Mouse (Mus musculus): Measurements from ENCODE around the gene Abcc8. TPM values are rescaled to one million over a fixed set of nuclear protein-coding genes. Genes with fewer than 3 reads are reported as not detected.

Abcc8 gene
- total and polyA plus RNA-seq, 3 experiments = not detected

DNA sequence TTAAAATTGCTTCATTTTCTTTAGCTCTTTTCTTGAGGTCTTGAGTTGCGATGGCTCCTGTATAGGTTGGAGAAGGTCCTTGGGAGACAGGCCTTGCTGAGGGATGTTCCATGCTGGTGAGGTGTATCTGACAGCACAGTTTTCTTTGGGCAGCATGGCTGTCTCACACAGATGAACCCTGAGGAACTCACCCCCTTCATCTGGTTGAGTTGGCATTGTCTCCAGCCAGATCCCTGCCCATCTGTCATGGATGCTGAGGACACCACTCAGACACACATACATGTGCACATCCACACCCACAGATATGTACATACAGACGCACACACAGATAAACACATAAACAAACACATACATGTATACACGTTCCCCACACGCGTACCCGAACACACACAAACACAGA lies 116.5 kb downstream of the Abcc8 start:
- H3K36me3 ChIP-seq (replicated peaks in 1 of 2; ENCODE audit: control insufficient read depth in 1 of 2, insufficient read depth in 1 of 2, low read length in 1 of 2) = peaks cover 76 to 93% of the 10 kb centered on the region in 2 experiments
- TF ChIP-seq MAX (IDR thresholded peaks at IDR 0.05; ENCODE audit: low read length) (no peak), EP300 (IDR thresholded peaks at IDR 0.05; ENCODE audit: low read length) (no peak), NRF1 (IDR thresholded peaks at IDR 0.05; ENCODE audit: low read depth, low read length) (no peak), CTCF (conservative IDR thresholded peaks at IDR 0.05 in 1 of 2, IDR thresholded peaks at IDR 0.05 in 1 of 2; ENCODE audit: low read depth in 2 of 2, low read length in 2 of 2) (no peak), ZMIZ1 (IDR thresholded peaks at IDR 0.05; ENCODE audit: low read depth, low read length) (no peak), TCF12 (IDR thresholded peaks at IDR 0.05; ENCODE audit: low read depth, low read length) (no peak), PAX5 (IDR thresholded peaks at IDR 0.05; ENCODE audit: low read length) (no peak), USF1 (IDR thresholded peaks at IDR 0.05; ENCODE audit: low read depth, low read length) (no peak), ZC3H11A (IDR thresholded peaks at IDR 0.05; ENCODE audit: low read depth, low read length) (no peak), IRF4 (IDR thresholded peaks at IDR 0.05; ENCODE audit: low read depth, low read length) (no peak), SIN3A (IDR thresholded peaks at IDR 0.05; ENCODE audit: low read length) (no peak), ELF1 (IDR thresholded peaks at IDR 0.05; ENCODE audit: low read depth, low read length) (no peak)
- no peak overlapping the region for H3K4me3 ChIP-seq (replicated peaks in 1 of 3; ENCODE audit: low read depth in 2 of 3, low read length in 2 of 3, poor library complexity in 1 of 3)
- in situ Hi-C loops (cut with MboI; ENCODE audit: low pct_ligation_motif_present, low pct_unique_long_range_greater_than_20kb, low sequenced_read_pairs) = no loop called here
- DNase-seq (ENCODE audit: extremely low read depth) = no peak
- no peaks in the 10 kb centered on the region for H3K79me2 ChIP-seq (replicated peaks; ENCODE audit: control insufficient read depth, extremely low read depth, insufficient read depth, poor library complexity, severe bottlenecking)
- no peaks in the 10 kb centered on the region for H3K4me1 ChIP-seq (ENCODE audit: control insufficient read depth in 1 of 2, insufficient read depth in 2 of 2)
- no peaks in the 10 kb centered on the region for H3K27me3 ChIP-seq (replicated peaks)
- H3K9ac ChIP-seq (ENCODE audit: insufficient read depth, low read depth) = no peak overlapping the region
- no peak overlapping the region for H3K27ac ChIP-seq (ENCODE audit: insufficient read depth, low read depth)
- H3K4me2 ChIP-seq (ENCODE audit: insufficient read depth, low read depth, poor library complexity, severe bottlenecking) = no peak overlapping the region
- dilution Hi-C loops (cut with MboI; ENCODE audit: extremely low pct_ligation_motif_present, extremely low pct_unique_long_range_greater_than_20kb, low sequenced_read_pairs) = no loop called here
- no peaks in the 10 kb centered on the region for H3K9me3 ChIP-seq (replicated peaks; ENCODE audit: low read length)

DNA sequence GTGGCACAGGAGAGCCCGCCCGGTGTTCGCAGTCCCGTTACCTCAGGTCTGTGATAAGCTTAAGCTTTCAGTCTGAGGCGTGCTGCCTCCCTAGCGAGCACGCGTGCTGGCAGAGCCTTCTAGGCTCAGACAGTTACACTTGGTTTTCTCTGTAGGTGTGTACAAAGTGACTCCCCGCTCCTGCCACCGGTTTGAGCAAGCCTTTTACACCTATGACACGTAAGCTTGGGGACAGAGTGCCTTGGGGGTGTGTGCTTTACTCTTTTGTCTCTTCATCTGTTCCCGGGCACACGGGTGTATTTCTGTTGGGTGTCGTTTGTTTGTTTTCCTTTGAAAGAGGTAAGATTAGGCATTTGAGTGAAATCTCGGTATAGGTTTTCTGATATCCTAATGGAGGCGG lies 118.2 kb downstream of the Abcc8 start:
- no peak for DNase-seq (ENCODE audit: extremely low read depth)
- TF ChIP-seq NRF1 (IDR thresholded peaks at IDR 0.05; ENCODE audit: low read depth, low read length) = no peak
- no peak for TF ChIP-seq TCF12 (IDR thresholded peaks at IDR 0.05; ENCODE audit: low read depth, low read length)
- no peaks in the 10 kb centered on the region for H3K79me2 ChIP-seq (replicated peaks; ENCODE audit: control insufficient read depth, extremely low read depth, insufficient read depth, poor library complexity, severe bottlenecking)
- in situ Hi-C loops (cut with MboI; ENCODE audit: low pct_ligation_motif_present, low pct_unique_long_range_greater_than_20kb, low sequenced_read_pairs) (no loop called here), dilution Hi-C loops (cut with MboI; ENCODE audit: extremely low pct_ligation_motif_present, extremely low pct_unique_long_range_greater_than_20kb, low sequenced_read_pairs) (no loop called here)
- H3K4me2 ChIP-seq (ENCODE audit: insufficient read depth, low read depth, poor library complexity, severe bottlenecking) = no peak overlapping the region
- no peak overlapping the region for H3K9ac ChIP-seq (ENCODE audit: insufficient read depth, low read depth)
- no peak overlapping the region for H3K27ac ChIP-seq (ENCODE audit: insufficient read depth, low read depth)
- H3K27me3 ChIP-seq (replicated peaks) = no peaks in the 10 kb centered on the region
- H3K4me3 ChIP-seq (replicated peaks in 1 of 3; ENCODE audit: low read depth in 2 of 3, low read length in 2 of 3, poor library complexity in 1 of 3) = no peak overlapping the region
- no peaks in the 10 kb centered on the region for H3K4me1 ChIP-seq (ENCODE audit: control insufficient read depth in 1 of 2, insufficient read depth in 2 of 2)
- H3K9me3 ChIP-seq (replicated peaks; ENCODE audit: low read length) = no peaks in the 10 kb centered on the region
- H3K36me3 ChIP-seq (replicated peaks in 1 of 2; ENCODE audit: control insufficient read depth in 1 of 2, insufficient read depth in 1 of 2, low read length in 1 of 2) = peaks cover 75 to 94% of the 10 kb centered on the region in 2 experiments

DNA sequence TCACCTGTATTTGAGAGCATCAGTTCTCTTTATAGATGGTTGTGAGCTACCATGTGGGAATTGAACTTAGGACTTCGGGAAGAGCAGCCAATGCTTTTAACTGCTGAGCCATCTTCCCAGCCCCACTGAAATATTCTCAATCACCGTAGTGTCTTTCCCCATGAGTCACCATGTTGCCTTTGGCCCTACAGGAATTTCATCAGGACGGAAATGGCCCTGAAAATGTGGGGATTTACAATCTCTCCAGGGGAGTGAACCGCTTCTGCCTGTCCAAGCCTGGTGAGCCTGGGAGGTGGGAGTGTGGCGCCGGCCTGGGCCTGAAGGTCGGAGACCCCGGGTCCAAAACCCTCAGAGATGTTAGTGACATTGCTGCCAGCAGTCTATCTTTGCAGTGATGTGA lies 119.1 kb downstream of the Abcc8 start:
- in situ Hi-C loops (cut with MboI; ENCODE audit: low pct_ligation_motif_present, low pct_unique_long_range_greater_than_20kb, low sequenced_read_pairs) (no loop called here), dilution Hi-C loops (cut with MboI; ENCODE audit: extremely low pct_ligation_motif_present, extremely low pct_unique_long_range_greater_than_20kb, low sequenced_read_pairs) (no loop called here)
- Histone ChIP-seq H3K79me2 (replicated peaks; ENCODE audit: control insufficient read depth, extremely low read depth, insufficient read depth, poor library complexity, severe bottlenecking) (no peaks in the 10 kb centered on the region), H3K27me3 (replicated peaks) (no peaks in the 10 kb centered on the region), H3K9ac (ENCODE audit: insufficient read depth, low read depth) (no peak overlapping the region), H3K4me2 (ENCODE audit: insufficient read depth, low read depth, poor library complexity, severe bottlenecking) (no peak overlapping the region), H3K36me3 (replicated peaks in 1 of 2; ENCODE audit: control insufficient read depth in 1 of 2, insufficient read depth in 1 of 2, low read length in 1 of 2) (peaks cover 71 to 93% of the 10 kb centered on the region in 2 experiments), H3K4me3 (replicated peaks in 1 of 3; ENCODE audit: low read depth in 2 of 3, low read length in 2 of 3, poor library complexity in 1 of 3) (no peak overlapping the region), H3K27ac (ENCODE audit: insufficient read depth, low read depth) (no peak overlapping the region), H3K9me3 (replicated peaks; ENCODE audit: low read length) (no peaks in the 10 kb centered on the region), H3K4me1 (ENCODE audit: control insufficient read depth in 1 of 2, insufficient read depth in 2 of 2) (no peaks in the 10 kb centered on the region)
- DNase-seq (ENCODE audit: extremely low read depth) = no peak
- no peak for TF ChIP-seq NELFE (IDR thresholded peaks at IDR 0.05; ENCODE audit: low read depth, low read length)
- TF ChIP-seq RAD21 (IDR thresholded peaks at IDR 0.05; ENCODE audit: low read depth, low read length) = no peak
- TF ChIP-seq BHLHE40 (IDR thresholded peaks at IDR 0.05; ENCODE audit: low read depth, low read length) = no peak
- TF ChIP-seq KAT2A (IDR thresholded peaks at IDR 0.05; ENCODE audit: insufficient replicate concordance, low read length) = no peak
- TF ChIP-seq JUN (IDR thresholded peaks at IDR 0.05; ENCODE audit: insufficient read depth, low read depth, low read length) = no peak

Measured in CH12.LX (cell line).